Mouse (Mus musculus) kidney, embryonic 16.5 days (tissue): Measurements from ENCODE around the gene Dnajb8. TPM values are rescaled to one million over a fixed set of nuclear protein-coding genes. Genes with fewer than 3 reads are reported as not detected.

Experiments used
- ATAC-seq: fragments of 200-750 bp; cut with Nextera tagmentation; 2 replicates; pipeline ENCODE4 v1.8.0; 2017; ENCODE audit warnings: moderate TSS enrichment; ENCODE audit not compliant: low FRiP score, low TSS enrichment
- H3K27ac ChIP-seq: fragments of 300-500 bp; sonication (generic); 2 replicates; pipeline ENCODE4 v1.5.1; 2014; ENCODE audit warnings: low read length
- H3K27me3 ChIP-seq: fragments of 300-500 bp; sonication (generic); 2 replicates; pipeline ENCODE4 v1.6.1; 2014; ENCODE audit warnings: low read length, control low read depth, mixed read lengths; ENCODE audit not compliant: insufficient read depth
- H3K36me3 ChIP-seq: fragments of 300-500 bp; sonication (generic); 2 replicates; pipeline ENCODE4 v1.6.1; 2014; ENCODE audit warnings: low read length, control low read depth, mixed read lengths; ENCODE audit not compliant: insufficient read depth
- H3K4me1 ChIP-seq: fragments of 300-500 bp; sonication (generic); 2 replicates; pipeline ENCODE4 v1.6.1; 2014; ENCODE audit warnings: low read length, control low read depth, mixed read lengths; ENCODE audit not compliant: insufficient read depth
- H3K4me2 ChIP-seq: fragments of 300-500 bp; sonication (generic); replicated peaks from 2 replicates; pipeline ENCODE4 v1.6.1; 2014; ENCODE audit warnings: low read depth, low read length
- H3K4me3 ChIP-seq: fragments of 300-500 bp; sonication (generic); 2 replicates; pipeline ENCODE4 v1.5.1; 2014; ENCODE audit warnings: mild to moderate bottlenecking, low read length
- H3K9ac ChIP-seq: fragments of 300-500 bp; sonication (generic); replicated peaks from 2 replicates; pipeline ENCODE4 v1.6.1; 2014; ENCODE audit warnings: low read length
- H3K9me3 ChIP-seq: fragments of 300-500 bp; sonication (generic); 2 replicates; pipeline ENCODE4 v1.6.1; 2016; ENCODE audit warnings: low read length, control low read depth
- WGBS: fragments of 180-500 bp; shearing (Covaris S2); extraction: QIAGEN DNeasy Blood & Tissue Kit; methylation state at CpG from one replicate; pipeline ENCODE4 v1.1.7; 2014; 5-methylcytosine and 5-hydroxymethylcytosine counted together
- polyA plus RNA-seq: library from polyadenylated mRNA; unstranded; fragments of >200 nt; fragmentation: Nextera tagmentation; extraction: Ambion mirVana; gene quantifications from 2 replicates; pipeline ENCODE4 v1.2.1, GENCODE M21; 2015

Dnajb8 gene
- polyA plus RNA-seq, 1 experiment from 2014 or later, result not detected

- Histone ChIP-seq H3K27ac (no peak overlapping the region), H3K27me3 (peaks cover 64% of the 10 kb centered on the region)
- ATAC-seq, result no peak
Measured at GRCm38 (mm10) chr6:88205386-88205700, 16.7 kb upstream of the Dnajb8 start.

GRCm38 (mm10) chr6:88205937-88206336, 16.1 kb upstream of the Dnajb8 start:
- Histone ChIP-seq H3K27me3 (peaks cover 58% of the 10 kb centered on the region), H3K4me3 (no peak overlapping the region), H3K9me3 (no peaks in the 10 kb centered on the region), H3K36me3 (no peaks in the 10 kb centered on the region), H3K9ac (no peak overlapping the region), H3K27ac (no peak overlapping the region), H3K4me1 (peaks cover 36% of the 10 kb centered on the region), H3K4me2 (no peak overlapping the region)
- no peak for ATAC-seq
- 22% methylated on average over 9 of the region's 9 CpGs for WGBS

More at GRCm38 (mm10) chr6:88205386-88205700, 16.7 kb upstream of the Dnajb8 start:
- no peaks in the 10 kb centered on the region for H3K9me3 ChIP-seq
- WGBS, result 26% methylated on average over 7 of the region's 7 CpGs
- no peak overlapping the region for H3K4me2 ChIP-seq
- H3K36me3 ChIP-seq, result no peaks in the 10 kb centered on the region
- no peak overlapping the region for H3K4me3 ChIP-seq
- no peak overlapping the region for H3K9ac ChIP-seq
- H3K4me1 ChIP-seq, result peaks cover 42% of the 10 kb centered on the region

- 45% methylated on average over 7 of the region's 7 CpGs for WGBS
- H3K27me3 ChIP-seq, result peaks cover 52% of the 10 kb centered on the region
- ATAC-seq, result no peak
Measured at GRCm38 (mm10) chr6:88206566-88206965, 15.5 kb upstream of the Dnajb8 start.

GRCm38 (mm10) chr6:88207403-88208033, 14.6 kb upstream of the Dnajb8 start:
- Histone ChIP-seq H3K27ac (no peak overlapping the region), H3K4me3 (no peak overlapping the region), H3K9ac (no peak overlapping the region), H3K9me3 (no peaks in the 10 kb centered on the region), H3K27me3 (peaks cover 43% of the 10 kb centered on the region), H3K4me1 (peaks cover 27% of the 10 kb centered on the region), H3K36me3 (no peaks in the 10 kb centered on the region), H3K4me2 (no peak overlapping the region)
- no peak for ATAC-seq
- WGBS, result 88% methylated on average over 10 of the region's 10 CpGs

More at GRCm38 (mm10) chr6:88206566-88206965, 15.5 kb upstream of the Dnajb8 start:
- Histone ChIP-seq H3K4me1 (peaks cover 31% of the 10 kb centered on the region), H3K36me3 (no peaks in the 10 kb centered on the region), H3K9me3 (no peaks in the 10 kb centered on the region), H3K4me2 (no peak overlapping the region), H3K4me3 (no peak overlapping the region), H3K9ac (no peak overlapping the region), H3K27ac (no peak overlapping the region)

- no peaks in the 10 kb centered on the region for H3K36me3 ChIP-seq
- H3K27me3 ChIP-seq, result peaks cover 40% of the 10 kb centered on the region
- H3K4me2 ChIP-seq, result no peak overlapping the region
- H3K4me3 ChIP-seq, result no peak overlapping the region
- no peak for ATAC-seq
- peaks cover 21% of the 10 kb centered on the region for H3K4me1 ChIP-seq
- no peaks in the 10 kb centered on the region for H3K9me3 ChIP-seq
- H3K9ac ChIP-seq, result no peak overlapping the region
- WGBS, result 92% methylated on average over 3 of the region's 3 CpGs
- H3K27ac ChIP-seq, result no peak overlapping the region
Measured at GRCm38 (mm10) chr6:88208321-88208720, 13.7 kb upstream of the Dnajb8 start.

- no peak overlapping the region for H3K4me3 ChIP-seq
- no peak overlapping the region for H3K4me2 ChIP-seq
- no peak for ATAC-seq
- H3K9me3 ChIP-seq, result 0 out of 2 replicates have a peak, but pooled peaks cover 1% of the 10 kb centered on the region
- no peak overlapping the region for H3K9ac ChIP-seq
- H3K36me3 ChIP-seq, result no peaks in the 10 kb centered on the region
- H3K27me3 ChIP-seq, result peaks cover 29% of the 10 kb centered on the region
- 81% methylated on average over 5 of the region's 5 CpGs for WGBS
- no peak overlapping the region for H3K27ac ChIP-seq
- peaks cover 11% of the 10 kb centered on the region; the same call in 1 of the 2 replicates for H3K4me1 ChIP-seq
Measured at GRCm38 (mm10) chr6:88209453-88209852, 12.6 kb upstream of the Dnajb8 start.

GRCm38 (mm10) chr6:88210182-88210581, 11.9 kb upstream of the Dnajb8 start:
- H3K4me1 ChIP-seq, result peaks cover 4% of the 10 kb centered on the region; the same call in 1 of the 2 replicates
- no peak overlapping the region for H3K4me2 ChIP-seq
- H3K36me3 ChIP-seq, result no peaks in the 10 kb centered on the region
- 67% methylated on average over 3 of the region's 3 CpGs for WGBS
- no peak overlapping the region for H3K27ac ChIP-seq
- no peak overlapping the region for H3K4me3 ChIP-seq
- ATAC-seq, result no peak
- peaks cover 22% of the 10 kb centered on the region for H3K27me3 ChIP-seq
- 0 out of 2 replicates have a peak, but pooled peaks cover 2% of the 10 kb centered on the region for H3K9me3 ChIP-seq
- no peak overlapping the region for H3K9ac ChIP-seq

GRCm38 (mm10) chr6:88215797-88216196, 6.3 kb upstream of the Dnajb8 start:
- no peak overlapping the region for H3K4me3 ChIP-seq
- H3K4me2 ChIP-seq, result no peak overlapping the region
- no peak overlapping the region for H3K27ac ChIP-seq
- 37% methylated on average over 6 of the region's 6 CpGs for WGBS
- peaks cover 7% of the 10 kb centered on the region; the same call in 1 of the 2 replicates for H3K9me3 ChIP-seq
- no peaks in the 10 kb centered on the region for H3K27me3 ChIP-seq
- no peaks in the 10 kb centered on the region for H3K4me1 ChIP-seq
- H3K36me3 ChIP-seq, result no peaks in the 10 kb centered on the region
- no peak overlapping the region for H3K9ac ChIP-seq
- ATAC-seq, result peak; percentile 67

- H3K4me3 ChIP-seq, result no peak overlapping the region
- H3K9ac ChIP-seq, result no peak overlapping the region
- H3K4me1 ChIP-seq, result no peaks in the 10 kb centered on the region
- H3K4me2 ChIP-seq, result no peak overlapping the region
- WGBS, result 78% methylated on average over 4 of the region's 4 CpGs
- H3K27ac ChIP-seq, result peak overlapping the region; percentile 52; the same call in 1 of the 2 replicates
- no peaks in the 10 kb centered on the region for H3K27me3 ChIP-seq
- ATAC-seq, result 0 out of 2 replicates have a peak, but pooled peaks have one; percentile 39
- H3K9me3 ChIP-seq, result peaks cover 7% of the 10 kb centered on the region; the same call in 1 of the 2 replicates
- no peaks in the 10 kb centered on the region for H3K36me3 ChIP-seq
Measured at GRCm38 (mm10) chr6:88216199-88216598, 5.9 kb upstream of the Dnajb8 start.

GRCm38 (mm10) chr6:88219094-88219493, 3.0 kb upstream of the Dnajb8 start:
- Histone ChIP-seq H3K4me3 (no peak overlapping the region), H3K9me3 (peaks cover 7% of the 10 kb centered on the region; the same call in 1 of the 2 replicates), H3K9ac (no peak overlapping the region), H3K27ac (no peak overlapping the region), H3K4me2 (no peak overlapping the region), H3K4me1 (no peaks in the 10 kb centered on the region), H3K27me3 (no peaks in the 10 kb centered on the region), H3K36me3 (no peaks in the 10 kb centered on the region)
- no peak for ATAC-seq
- WGBS, result 35% methylated on average over 4 of the region's 4 CpGs
